Mouse (Mus musculus): ENCODE measurements around the gene Ppia.

GRCm38 (mm10) chr11:6395565-6395964, 19.7 kb upstream of the Ppia start:
- TF ChIP-seq POLR2A (IDR thresholded peaks at IDR 0.05; ENCODE audit: insufficient read length, low read depth) (no peak), TCF12 (IDR thresholded peaks at IDR 0.05; ENCODE audit: insufficient read depth, poor library complexity, severe bottlenecking) (no peak), MYOD1 (IDR thresholded peaks at IDR 0.05; ENCODE audit: control insufficient read depth in 1 of 3, insufficient read length in 2 of 3, low read depth in 2 of 3) (no peak), POLR2AphosphoS2 (IDR thresholded peaks at IDR 0.05; ENCODE audit: insufficient read length, low read depth) (no peak), E2F4 (IDR thresholded peaks at IDR 0.05; ENCODE audit: insufficient read depth) (no peak), MYOG (IDR thresholded peaks at IDR 0.05; ENCODE audit: control insufficient read depth in 1 of 3, insufficient read depth in 1 of 3, insufficient read length in 2 of 3, low read depth in 2 of 3) (no peak), USF1 (IDR thresholded peaks at IDR 0.05; ENCODE audit: low read depth) (no peak), MAX (IDR thresholded peaks at IDR 0.05; ENCODE audit: low read depth) (no peak), SRF (IDR thresholded peaks at IDR 0.05; ENCODE audit: control insufficient read depth, insufficient read length, low read depth) (no peak), CEBPB (IDR thresholded peaks at IDR 0.05; ENCODE audit: insufficient read depth, poor library complexity, severe bottlenecking) (no peak), REST (IDR thresholded peaks at IDR 0.05; ENCODE audit: insufficient read depth, insufficient read length) (no peak), TCF3 (IDR thresholded peaks at IDR 0.05; ENCODE audit: insufficient read length, low read depth) (no peak)

Measured in myocyte (in vitro differentiated cells).